Mouse (Mus musculus) MEL (cell line): ENCODE data around the gene Itpk1. TPM values are rescaled to one million over a fixed set of nuclear protein-coding genes. Genes with fewer than 3 reads are reported as not detected.

ENCODE experiments used
- polyA plus RNA-seq, 2 experiments: library from polyadenylated mRNA; stranded (reverse) in 1 of 2; unstranded in 1 of 2; fragments of >175 nt in 1 of 2; fragments of >200 nt in 1 of 2; gene quantifications; 2 replicates each; pipeline versions ENCODE4 v1.2.1 to v1.2.4; 2012; ENCODE audit warnings: low replicate concordance in 2 of 2, low read depth in 1 of 2; ENCODE audit not compliant: insufficient read length in 2 of 2, insufficient read depth in 1 of 2, missing spikeins in 1 of 2
- total RNA-seq: library from RNA; depleted of rRNA; stranded (reverse); fragments of 300-350 nt; gene quantifications from 2 replicates; pipeline ENCODE4 v1.2.3, GENCODE M21; 2012; rRNA removed

The Itpk1 gene
- total and polyA plus RNA-seq, 3 experiments, result 12.0 to 25.7 TPM; not detected in 1

Other genes starting within 250 kb of the Itpk1 start
- gene Golga5, start 235.8 kb downstream of the Itpk1 start, total RNA-seq, result 22.3 and 25.9 TPM in 2 replicates
- gene Golga5, start 235.8 kb downstream of the Itpk1 start, polyA plus RNA-seq, result 10 to 100 TPM in 1 of 2 experiments, not detected in 1; 29.3 TPM
- gene Chga, start 150.0 kb downstream of the Itpk1 start, total RNA-seq, result not detected in 2 replicates
- not detected for gene Chga, start 150.0 kb downstream of the Itpk1 start, polyA plus RNA-seq
- gene Moap1, start 38.7 kb upstream of the Itpk1 start, total RNA-seq, result 8.4 and 9.4 TPM in 2 replicates
- gene Moap1, start 38.7 kb upstream of the Itpk1 start, polyA plus RNA-seq, result 1 to 10 TPM in 1 of 2 experiments, not detected in 1; 8.2 TPM
- gene Tmem251, start 38.8 kb upstream of the Itpk1 start, total RNA-seq, result 9.0 and 9.3 TPM in 2 replicates
- 10 to 100 TPM; 11.4 to 57.5 TPM for gene Tmem251, start 38.8 kb upstream of the Itpk1 start, polyA plus RNA-seq
- not detected in 2 replicates for gene Gm28051, start 52.8 kb upstream of the Itpk1 start, total RNA-seq
- gene Gm28051, start 52.8 kb upstream of the Itpk1 start, polyA plus RNA-seq, result not detected
- 33.0 and 33.7 TPM in 2 replicates for gene Gon7, start 52.9 kb upstream of the Itpk1 start, total RNA-seq
- 100 to 1,000 TPM in 1 of 2 experiments, 10 to 100 TPM in 1; 31.3 to 129 TPM for gene Gon7, start 52.9 kb upstream of the Itpk1 start, polyA plus RNA-seq
- 58.5 and 68.1 TPM in 2 replicates for gene Ubr7, start 53.0 kb upstream of the Itpk1 start, total RNA-seq
- 10 to 100 TPM in 1 of 2 experiments, not detected in 1; 62.3 TPM for gene Ubr7, start 53.0 kb upstream of the Itpk1 start, polyA plus RNA-seq
- 6.9 and 8.8 TPM in 2 replicates for gene Gm20604, start 53.7 kb upstream of the Itpk1 start, total RNA-seq
- gene Gm20604, start 53.7 kb upstream of the Itpk1 start, polyA plus RNA-seq, result 1 to 10 TPM in 1 of 2 experiments, not detected in 1; 7.9 TPM
- 8.4 and 8.5 TPM in 2 replicates for gene Btbd7, start 173.5 kb upstream of the Itpk1 start, total RNA-seq
- 10 to 100 TPM in 1 of 2 experiments, not detected in 1; 14.3 TPM for gene Btbd7, start 173.5 kb upstream of the Itpk1 start, polyA plus RNA-seq
- gene Cox8c, start 194.4 kb upstream of the Itpk1 start, total RNA-seq, result not detected in 2 replicates
- not detected for gene Cox8c, start 194.4 kb upstream of the Itpk1 start, polyA plus RNA-seq
- gene Unc79, start 243.9 kb upstream of the Itpk1 start, total RNA-seq, result not detected in 2 replicates
- under 1 TPM in 1 of 2 experiments, not detected in 1; 0.01 TPM for gene Unc79, start 243.9 kb upstream of the Itpk1 start, polyA plus RNA-seq